Mouse (Mus musculus) erythroid progenitor cell, adult 5-6 weeks (primary cell): ENCODE results near the gene Swi5. TPM values are rescaled to one million over a fixed set of nuclear protein-coding genes. Genes with fewer than 3 reads are reported as not detected.
"Not testable (repeated sequence)": the region's sequence is repeated elsewhere in the genome, so short reads cannot be mapped to it uniquely, and the experiment has no call there.

Source experiments
- ATAC-seq: replicated peaks from 2 replicates; pipeline ENCODE4 v1.8.0; 2016; ENCODE audit warnings: moderate number of reproducible peaks, mild to moderate bottlenecking, moderate TSS enrichment, inconsistent platforms; ENCODE audit not compliant: poor library complexity, low FRiP score, severe bottlenecking
- total RNA-seq, 2 experiments: library from RNA; stranded (forward) in 1 of 2; stranded (reverse) in 1 of 2; fragments of 150-400 nt in 1 of 2; fragments of 186-747, 209-891 nt in 1 of 2; gene quantifications; 2 replicates each; pipeline versions ENCODE4 v1.2.3 to v1.2.4; 2015 to 2017; ENCODE audit warnings: low replicate concordance in 2 of 2

Swi5 gene
- total RNA-seq, 2 experiments from 2014 or later: 68.7 to 77.7 TPM

DNA sequence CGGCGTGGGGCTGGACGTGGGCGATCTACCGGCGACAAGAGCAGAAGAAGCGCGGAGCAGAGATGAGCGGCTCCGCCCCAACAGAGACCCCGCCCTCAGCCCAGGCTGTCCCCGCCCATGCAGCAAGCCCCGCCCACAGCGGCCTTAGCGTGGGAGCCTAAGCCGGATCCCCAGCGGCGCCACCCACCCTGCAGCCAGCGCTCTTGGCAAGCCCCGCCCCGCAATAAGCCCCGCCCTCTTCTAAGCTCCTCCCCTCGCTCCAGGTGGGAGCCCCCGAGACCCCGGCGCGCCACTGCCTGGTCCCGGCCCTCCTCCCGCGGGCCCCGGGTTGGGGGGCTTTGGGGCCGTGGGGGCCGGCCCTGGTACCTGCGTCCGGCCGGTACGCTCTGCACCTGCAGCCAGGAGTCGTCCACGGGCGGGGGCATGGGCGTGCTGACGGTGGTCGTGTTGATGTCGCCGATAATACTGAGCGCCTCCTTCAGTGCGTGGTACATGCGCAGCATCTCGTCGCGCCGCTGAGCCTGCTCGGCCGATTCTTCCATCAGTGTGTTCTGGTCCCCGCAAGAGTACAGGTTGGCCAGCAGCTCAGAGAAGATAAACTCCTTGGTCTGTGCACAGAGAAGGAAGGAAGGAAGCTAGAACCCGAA lies 24.6 kb upstream of the Swi5 start:
- peak; percentile 63 for ATAC-seq

GRCm38 (mm10) chr2:32311443-32312317 lies 23.8 kb upstream of the Swi5 start:
- ATAC-seq: no peak

DNA sequence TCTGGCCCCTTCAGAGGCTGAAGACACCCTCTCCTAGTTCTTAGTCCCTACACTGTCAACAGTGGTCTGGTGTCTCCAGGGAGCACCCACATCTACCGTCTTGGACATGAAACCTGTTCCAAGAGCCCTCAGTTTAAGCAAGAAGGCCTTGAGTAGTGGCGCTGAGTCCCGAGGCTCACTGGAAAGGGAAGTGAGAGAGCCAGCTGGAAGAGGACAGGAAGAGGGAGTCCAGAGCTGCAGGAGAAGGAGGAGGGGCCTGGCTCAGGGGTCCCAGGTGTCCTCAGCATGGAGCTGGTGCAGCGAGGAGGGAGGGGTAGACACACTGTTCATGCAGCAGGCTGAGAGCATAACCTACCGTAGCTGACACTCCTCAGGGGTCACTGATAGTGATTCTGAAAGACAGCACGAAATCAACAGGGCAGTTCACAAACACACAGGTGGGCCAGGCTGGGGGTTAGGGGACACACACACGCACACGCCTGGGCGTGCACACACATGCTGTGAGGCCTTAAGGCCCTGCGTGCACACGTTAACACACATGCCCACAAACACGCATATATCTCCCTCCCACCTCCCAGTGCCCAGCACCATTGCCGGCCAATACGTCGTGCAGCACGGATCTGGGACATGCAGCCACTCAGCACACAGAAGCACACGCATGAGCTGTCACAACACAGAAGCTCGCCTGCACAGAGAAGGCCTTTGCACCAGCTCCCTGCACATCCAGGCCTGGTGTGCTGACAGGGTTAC lies 22.4 kb upstream of the Swi5 start:
- no peak for ATAC-seq

DNA sequence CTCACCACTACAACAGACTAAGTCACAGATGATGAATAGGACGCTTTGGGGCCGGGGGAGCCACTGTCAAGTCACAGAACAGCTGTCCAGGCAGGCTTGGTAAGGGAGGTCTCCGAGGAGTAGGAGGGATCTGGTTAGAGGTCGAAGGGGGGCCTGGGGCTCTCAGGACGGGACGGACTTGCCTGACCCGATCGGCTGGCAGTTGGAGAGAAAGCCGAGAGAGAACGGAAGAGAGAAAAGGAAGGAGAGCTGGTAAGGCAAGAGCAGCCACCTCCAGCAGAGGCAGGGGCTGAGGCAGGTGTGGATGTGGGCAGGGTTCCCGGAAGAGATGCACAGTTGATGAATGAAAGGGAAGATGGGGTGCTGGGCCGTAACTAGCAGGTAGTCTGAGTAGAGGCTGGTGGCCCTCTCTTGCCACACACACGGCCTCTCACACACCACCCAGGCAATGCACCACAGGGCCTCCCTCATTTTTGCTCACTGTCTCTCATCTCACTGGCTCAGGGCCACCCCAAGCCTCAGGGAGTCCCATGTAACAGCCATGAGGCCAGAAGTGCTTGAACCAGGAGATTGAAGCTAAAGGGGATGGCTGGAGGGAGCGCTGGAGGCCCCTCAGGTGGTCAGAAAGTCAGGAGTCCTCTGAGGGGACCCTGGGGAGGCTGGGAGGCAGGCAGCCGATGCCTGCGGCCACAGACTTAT lies 21.1 kb upstream of the Swi5 start:
- no peak for ATAC-seq

GRCm38 (mm10) chr2:32307941-32308760 lies 20.3 kb upstream of the Swi5 start:
- no peak; the same call in 1 of the 2 replicates for ATAC-seq

DNA sequence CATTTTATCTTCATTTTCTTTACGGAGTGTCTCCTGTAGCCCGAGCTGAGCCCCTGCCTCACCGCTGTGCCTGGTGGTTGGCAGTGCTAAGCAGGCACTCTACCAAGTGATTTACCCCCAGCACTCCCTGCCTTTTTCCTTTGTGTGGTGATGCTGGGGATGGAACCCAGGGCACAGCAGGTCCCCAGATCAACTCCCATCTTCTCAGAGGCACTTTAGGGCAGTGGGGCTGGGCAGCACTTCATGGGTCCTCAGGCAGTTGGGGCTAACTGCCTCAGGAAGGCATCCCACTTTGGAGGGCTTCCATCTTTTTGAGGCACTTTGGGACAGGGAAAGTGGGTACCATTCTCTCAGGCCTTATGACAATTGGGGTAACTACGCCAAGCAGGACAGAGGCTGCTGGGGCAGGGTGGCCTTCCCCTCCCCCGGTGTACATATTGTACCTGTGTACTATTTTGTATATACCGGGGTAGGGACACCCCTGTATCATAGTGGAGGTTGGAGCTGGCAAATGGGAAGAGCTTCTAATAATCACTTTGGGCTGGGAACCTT lies 19.4 kb upstream of the Swi5 start:
- no peak for ATAC-seq

- ATAC-seq: no peak
Observed at GRCm38 (mm10) chr2:32306176-32306575, 18.3 kb upstream of the Swi5 start.

- no peak for ATAC-seq
Observed at GRCm38 (mm10) chr2:32305668-32306067, 17.8 kb upstream of the Swi5 start.

DNA sequence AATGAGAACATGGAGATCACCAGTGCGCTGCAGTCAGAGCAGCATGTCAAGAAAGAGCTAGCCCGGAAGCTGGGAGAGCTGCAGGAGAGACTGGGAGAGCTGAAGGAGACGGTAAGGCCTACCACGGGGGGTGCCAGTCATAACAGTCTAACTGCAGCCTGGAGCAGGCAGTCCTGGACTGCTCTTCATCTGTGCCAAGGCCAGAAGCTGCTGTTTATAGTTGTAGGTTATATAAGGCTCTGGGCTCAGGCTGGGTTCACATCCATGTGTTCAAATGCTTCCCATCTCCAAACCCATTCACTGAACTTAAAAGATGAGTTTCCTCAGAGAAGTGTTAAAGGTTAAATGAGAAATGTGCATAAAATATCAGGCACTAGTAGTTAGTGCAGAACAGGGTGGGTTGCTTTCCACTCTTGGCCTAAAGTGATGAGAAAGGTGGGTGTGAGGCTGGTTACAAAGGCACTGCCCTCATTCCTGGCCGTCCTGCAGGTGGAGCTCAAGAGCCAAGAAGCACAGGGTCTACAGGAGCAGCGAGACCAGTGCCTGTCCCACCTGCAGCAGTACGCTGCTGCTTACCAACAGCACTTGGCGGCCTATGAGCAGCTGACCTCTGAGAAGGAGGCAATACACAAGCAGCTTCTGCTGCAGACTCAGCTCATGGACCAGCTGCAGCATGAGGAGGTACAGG lies 16.4 kb upstream of the Swi5 start:
- no peak for ATAC-seq

- no peak for ATAC-seq
Observed at GRCm38 (mm10) chr2:32302952-32303351, 15.1 kb upstream of the Swi5 start.

- ATAC-seq: no peak
Observed at GRCm38 (mm10) chr2:32299469-32299868, 11.6 kb upstream of the Swi5 start.

DNA sequence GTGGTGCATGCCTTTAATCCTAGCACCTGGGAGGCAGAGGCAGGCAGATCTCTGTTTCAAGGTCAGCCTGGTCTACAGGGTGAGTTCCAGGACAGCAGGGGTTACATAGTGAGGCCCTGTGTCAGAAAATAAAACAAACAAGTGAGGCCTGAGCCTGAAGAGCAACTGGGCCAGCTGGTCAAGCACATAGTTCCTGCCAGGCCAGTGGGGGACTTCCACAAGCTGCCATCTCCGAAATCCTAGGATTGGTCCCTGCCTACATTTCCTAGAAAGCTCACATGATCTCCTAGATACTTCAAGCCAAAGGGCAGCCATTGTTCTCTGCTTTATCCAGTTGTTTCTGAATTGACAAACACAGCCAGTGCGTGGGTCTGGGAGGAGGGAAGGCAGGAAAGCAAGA lies 8.0 kb upstream of the Swi5 start:
- ATAC-seq: not testable (repeated sequence)

DNA sequence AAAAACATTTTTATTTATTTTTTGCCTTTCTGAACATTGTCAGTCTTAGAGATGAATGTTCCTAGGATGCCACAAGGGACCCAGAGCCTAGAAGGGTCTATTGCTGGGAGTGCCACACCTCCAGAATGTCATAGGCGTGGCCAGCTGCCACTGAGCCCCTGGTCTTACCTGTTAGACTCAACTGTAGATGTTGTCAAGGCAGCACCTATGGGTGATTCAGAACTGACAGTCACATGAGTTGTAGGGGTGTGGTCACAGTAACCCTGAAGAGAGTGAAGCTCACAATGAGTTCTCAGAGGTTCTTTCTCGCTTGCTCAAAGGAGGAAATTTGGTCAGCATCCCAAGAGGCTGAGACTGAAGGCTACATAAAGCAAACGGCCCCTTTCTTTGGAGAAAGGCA lies 7.4 kb upstream of the Swi5 start:
- no peak for ATAC-seq

DNA sequence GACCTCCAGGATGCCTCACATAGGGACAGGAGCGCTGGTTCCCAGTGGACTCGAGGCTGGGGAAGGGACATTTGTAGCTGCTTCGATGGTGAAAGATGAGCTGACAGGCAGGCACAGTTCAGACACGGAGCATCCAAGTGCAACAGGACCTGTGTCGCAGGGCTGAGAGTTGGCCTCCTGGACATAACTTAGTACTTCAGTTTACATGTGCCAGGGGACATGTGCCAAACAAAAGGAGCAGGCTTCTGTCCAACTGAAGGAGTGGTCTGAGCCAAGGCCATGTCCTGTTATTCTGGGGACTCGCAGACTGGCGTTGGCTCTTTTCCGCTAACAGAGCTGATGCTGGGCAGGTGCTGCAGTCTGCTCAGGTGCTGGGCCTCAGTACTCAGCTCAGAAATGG lies 6.5 kb upstream of the Swi5 start:
- no peak for ATAC-seq

- ATAC-seq: peak; percentile 47; the same call in 1 of the 2 replicates
Observed at GRCm38 (mm10) chr2:32289578-32289977, 1.7 kb upstream of the Swi5 start.

- peak; percentile 42 for ATAC-seq
Observed at GRCm38 (mm10) chr2:32288371-32288931, 576 bp upstream of the Swi5 start.

- ATAC-seq: peak; percentile 18; the same call in 1 of the 2 replicates
Observed at GRCm38 (mm10) chr2:32287334-32287840, 488 bp downstream of the Swi5 start, which contains the start of gene Golga2. Gene Golga2, plus strand, starts transcription at chr2:32287384.

DNA sequence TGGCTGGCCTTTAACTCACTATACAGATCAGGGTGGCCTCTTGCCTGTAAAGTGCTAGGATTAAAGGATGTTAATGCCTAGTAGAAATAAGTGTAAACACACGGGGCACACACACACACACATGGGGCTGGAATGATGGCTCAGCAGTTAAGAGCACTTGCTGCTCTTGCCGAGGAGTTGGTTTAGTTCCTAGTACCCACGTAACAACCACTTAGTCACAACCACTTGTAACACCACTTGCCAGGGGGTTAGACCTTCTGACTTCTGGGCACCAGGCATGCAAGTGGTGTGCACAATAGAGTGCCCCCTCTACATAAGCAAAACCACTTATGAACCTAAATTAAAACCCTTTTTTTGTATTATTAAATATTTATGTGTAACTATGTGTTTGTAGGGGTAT lies 3.9 kb downstream of the Swi5 start:
- no peak for ATAC-seq
